Mouse (Mus musculus) ZHBTc4 (cell line): Measurements from ENCODE around the gene Vwce.

Experiments
- DNase-seq: peaks from one replicate; pipeline ENCODE4 v3.0.0-alpha.2; 2011; ENCODE audit warnings: low read depth, low spot score

The Vwce gene

DNA sequence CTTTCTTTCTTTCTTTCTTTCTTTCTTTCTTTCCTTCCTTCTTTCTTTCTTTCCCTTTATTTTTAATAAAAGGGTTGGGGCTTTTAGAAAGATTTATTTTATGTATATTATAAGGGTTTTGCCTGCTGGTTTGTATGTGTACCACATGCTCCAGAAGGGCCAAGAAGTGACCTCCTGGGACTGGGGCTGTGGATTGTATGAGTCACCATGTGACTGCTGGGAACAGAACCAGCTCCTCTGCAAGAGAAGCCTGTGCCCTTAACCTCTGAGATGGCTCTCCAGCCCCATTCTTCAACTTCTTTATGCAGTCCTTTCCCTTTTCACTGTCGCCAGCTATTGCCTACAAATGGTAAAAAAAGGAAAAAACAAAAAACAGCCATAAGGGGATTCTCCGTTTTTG lies 11.6 kb downstream of the Vwce start:
- DNase-seq, result no peak

DNA sequence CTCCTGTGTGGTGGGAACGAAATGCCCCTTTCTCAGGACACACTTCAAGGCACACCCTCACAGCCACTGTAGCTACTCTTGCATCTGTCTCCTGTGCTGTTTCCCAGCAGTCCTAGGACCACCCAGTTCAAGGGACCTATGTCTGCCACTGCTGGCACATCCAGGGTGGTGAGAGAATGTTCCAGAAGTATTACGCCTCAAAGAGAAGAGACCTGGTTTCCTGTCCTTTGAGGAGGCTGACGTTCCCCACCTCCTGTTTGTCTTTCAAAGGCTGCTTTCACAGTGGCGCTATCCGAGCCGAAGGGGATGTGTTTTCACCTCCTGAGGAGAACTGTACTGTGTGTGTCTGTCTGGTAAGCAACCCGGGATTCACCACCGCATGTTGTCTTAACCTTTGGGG lies 14.1 kb downstream of the Vwce start:
- DNase-seq, result no peak

DNA sequence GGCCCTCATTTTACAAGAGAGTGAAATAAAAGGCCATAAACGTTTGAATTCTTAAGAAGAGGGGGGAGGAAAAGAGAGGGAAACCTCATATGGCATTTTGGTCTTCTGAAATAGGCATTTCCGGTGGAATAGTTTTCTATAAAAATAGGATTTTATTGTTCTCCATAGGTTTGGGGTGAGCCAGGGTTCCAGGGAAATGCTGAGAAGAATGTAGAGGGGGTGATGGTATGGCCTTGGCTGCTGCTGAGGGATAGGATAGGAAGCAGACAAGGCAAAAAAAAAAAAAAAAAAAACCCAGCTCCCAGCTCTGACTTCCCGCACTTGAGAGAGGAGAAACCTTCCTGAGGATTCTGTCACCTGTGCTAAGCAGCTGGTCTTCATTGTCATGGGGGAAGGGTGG lies 22.0 kb downstream of the Vwce start:
- no peak for DNase-seq

DNA sequence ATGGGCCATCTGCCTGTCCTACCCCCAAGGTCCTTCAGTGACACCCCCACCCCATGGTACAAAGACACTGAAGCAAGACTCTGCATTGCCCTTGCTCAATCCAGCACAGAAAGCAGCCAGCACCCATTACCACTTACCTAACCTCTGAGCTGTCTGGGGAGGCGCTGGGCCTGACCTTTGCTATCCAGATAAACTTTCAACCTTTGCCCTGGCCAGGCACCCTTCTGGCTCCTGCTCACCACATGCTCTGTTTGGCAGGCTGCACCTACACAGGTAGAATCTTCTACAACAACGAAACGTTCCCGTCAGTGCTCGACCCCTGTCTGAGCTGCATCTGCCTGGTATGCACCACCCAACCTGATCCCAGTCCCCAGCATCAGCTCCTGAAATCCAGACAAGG lies 23.7 kb downstream of the Vwce start:
- DNase-seq, result no peak

DNA sequence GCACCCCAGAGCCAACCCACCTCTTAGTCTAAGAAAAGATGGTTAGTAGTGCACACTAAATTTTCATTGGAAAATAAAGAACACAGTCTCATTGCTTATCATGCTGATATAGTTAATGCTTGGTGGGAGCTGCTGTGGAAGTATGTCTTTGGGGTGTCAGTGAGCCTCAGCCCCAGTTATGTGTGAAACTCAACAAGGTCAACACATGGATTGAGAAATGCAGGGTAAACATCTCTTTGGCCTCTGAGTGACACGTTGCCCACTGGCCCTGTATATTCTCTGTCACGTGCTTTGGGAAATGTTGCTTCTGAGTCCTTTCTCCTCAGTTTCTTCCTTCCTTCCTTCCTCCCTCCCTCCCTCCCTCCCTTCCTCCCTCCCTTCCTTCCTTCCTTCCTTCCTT lies 24.4 kb downstream of the Vwce start:
- DNase-seq, result no peak

DNA sequence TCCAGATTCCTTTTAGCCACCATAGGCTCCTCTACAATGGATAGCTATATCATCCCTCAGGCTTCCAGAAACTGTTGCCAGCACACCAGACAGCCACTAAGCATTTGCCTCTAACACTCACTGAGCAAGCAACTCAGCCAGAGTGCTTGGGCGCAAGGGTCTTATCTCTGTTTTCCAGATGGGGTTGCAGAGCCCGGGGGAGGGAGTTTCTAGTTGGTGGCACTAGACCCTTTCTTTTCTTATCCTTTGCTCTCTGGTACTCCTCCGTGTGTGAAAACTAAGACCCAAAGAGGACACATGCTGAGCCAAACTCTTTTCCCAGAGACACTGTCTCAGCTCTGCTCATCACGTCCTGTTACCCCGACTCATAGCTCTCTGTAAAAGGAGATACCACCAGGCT lies 27.4 kb downstream of the Vwce start:
- DNase-seq, result no peak

DNA sequence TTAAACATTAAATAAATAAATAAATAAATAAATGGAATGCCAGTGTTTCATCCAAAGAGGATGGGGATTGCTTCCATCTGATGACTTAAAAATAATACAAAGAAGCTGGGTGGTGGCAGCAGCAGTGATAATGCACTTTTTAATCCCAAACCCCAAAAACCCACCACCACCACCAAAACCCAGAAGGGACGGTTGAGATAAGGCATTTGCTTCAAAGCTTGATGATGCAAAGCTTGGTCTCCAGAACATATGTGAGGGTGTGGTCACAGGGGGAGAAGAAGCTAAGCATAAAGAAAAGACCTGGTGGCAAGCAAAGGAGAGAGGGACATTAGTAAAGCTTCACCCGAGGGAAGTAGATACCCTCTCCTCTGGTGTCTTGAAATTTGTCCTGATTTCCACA lies 27.9 kb downstream of the Vwce start:
- DNase-seq, result no peak

DNA sequence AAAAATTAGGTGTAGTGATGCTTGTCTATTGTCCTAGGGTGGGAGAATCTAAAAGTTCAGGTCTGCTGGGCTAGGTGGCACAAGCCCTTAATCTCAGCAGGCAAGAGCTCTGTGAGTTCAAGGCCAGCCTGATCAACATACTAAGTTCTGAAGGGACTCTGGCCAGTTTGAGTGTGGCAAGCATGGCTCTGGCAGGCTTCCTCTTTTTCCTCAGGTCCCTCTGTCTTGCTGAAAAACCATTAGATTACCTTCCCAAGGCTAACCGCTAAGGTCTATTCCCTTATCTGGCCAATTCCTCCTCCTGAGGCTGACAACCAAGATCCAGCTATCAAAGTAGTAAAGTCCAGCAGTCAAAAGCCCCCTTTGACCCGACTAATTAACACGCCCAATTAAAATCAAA lies 28.7 kb downstream of the Vwce start:
- DNase-seq, result no peak

DNA sequence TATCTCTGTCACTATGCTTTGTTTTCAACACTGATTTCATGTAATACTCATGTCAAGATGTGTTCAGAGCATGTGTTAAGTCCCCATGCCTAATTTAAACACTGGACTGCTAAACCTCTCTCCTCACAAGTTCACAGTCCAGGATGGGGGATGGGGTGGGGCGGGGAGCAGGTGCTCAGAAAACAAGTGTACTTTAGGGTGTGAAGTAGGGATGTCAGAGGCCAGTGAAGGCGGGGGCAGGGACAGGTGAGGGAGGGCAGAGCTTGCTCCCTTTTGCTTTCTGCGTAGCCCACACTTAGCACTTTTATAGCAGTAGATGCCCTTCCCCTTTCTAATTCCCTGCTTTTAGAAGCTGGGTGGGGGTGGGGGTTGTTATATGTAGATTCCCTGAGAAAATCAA lies 31.1 kb downstream of the Vwce start:
- no peak for DNase-seq

DNA sequence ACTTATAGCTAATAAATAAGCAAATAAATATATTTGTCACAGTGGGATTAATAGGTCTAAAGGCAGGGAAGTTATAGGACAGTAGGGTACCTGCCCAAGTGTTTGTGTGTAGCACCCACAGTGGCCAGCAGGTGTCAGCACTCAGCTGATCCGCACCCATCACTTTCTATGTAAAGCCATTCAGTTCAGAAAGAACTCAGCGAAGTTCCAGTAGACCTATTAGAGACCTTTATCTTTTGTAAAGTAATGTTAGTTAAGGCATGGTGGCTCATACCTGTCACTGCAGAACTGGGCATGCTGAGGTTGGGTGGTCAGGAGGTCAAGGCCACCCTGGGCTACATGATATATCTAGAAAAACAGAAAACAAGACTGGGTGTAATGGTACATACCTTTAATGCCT lies 31.5 kb downstream of the Vwce start:
- DNase-seq, result peak; percentile 77

DNA sequence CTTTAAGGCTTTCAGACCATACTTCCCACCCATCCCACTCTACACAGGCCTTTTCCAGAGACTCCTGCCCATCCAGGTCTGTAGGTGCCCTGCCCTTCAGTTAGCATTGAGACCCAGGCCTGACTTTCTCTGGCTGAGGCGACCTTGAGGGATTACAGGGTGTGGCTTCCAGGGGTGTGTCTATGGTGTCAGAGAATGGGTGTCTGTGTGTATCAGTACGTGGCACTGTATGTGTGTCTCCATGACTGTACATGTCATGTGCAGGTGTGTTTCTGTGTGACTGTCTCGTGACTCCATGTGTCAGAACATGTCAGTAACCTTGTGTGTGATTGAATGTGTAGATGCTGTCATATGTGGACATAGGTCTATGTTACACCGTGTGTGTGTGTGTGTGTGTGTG lies 37.3 kb downstream of the Vwce start:
- peak; percentile 27 for DNase-seq

DNA sequence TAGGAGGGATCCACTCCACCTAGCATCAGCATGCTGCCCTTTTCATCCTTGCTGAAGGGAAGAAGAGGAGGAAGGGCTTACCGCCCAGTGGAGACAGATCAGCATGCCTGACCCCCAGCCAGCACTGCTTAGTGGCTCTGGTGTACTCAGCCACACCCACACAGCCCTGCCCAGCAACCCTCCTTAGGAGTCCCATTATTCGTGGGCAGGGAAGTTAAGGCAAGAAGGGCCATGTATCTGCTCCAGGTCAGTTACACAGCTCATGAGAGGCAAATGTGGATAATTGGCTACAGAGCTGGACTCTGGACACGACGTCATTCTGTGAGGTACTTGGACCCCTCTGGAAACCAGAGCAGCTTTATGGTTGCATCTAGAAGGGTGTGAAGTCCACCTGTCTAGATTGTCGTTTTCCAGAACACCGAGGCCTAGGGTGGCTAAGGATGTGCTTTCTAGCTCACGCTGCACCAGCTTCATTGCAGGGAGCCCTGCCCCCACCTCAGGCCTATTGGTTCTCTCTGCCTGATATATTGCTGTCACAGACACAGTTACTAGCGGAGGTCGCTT lies 37.9 kb downstream of the Vwce start:
- DNase-seq, result no peak

DNA sequence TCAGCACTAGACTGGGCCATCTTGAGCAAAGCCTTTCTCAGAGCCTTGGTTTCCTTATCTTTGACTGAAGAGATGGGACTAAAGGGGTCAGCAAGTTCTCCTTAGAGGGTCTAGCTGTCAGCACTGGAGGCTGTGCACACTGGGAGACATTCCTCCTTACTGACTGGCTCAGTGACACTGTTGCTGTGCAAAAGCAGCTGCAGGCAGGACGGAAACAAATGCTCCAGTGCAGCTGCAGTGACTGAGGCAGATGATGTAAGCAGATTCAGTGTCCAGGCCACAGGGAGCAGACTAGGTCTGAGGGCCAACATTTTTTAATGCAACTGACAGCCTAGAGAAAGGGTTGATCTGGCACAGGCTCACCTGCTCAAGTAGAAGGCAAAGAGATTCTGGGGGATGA lies 39.3 kb downstream of the Vwce start:
- DNase-seq, result no peak

DNA sequence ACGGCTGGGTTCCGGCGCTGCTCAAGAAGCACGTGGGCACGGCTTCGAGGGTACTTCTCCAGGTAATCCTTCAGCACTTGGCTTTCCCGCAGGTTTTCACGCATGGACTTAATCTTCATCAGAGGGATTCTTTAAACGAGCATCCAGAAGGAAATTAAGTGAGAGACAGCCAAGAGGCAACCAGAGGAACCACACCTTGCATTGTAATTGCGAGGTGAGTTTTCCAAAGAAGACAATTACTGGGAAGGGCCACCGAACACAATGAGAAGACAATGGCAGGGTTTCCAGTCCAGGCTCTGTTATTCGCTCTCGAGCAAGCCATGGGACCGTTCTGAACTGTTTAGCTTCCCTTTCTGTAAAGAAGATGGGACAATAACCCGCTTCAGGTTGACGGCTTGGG lies 42.6 kb downstream of the Vwce start:
- peak; percentile 86 for DNase-seq

DNA sequence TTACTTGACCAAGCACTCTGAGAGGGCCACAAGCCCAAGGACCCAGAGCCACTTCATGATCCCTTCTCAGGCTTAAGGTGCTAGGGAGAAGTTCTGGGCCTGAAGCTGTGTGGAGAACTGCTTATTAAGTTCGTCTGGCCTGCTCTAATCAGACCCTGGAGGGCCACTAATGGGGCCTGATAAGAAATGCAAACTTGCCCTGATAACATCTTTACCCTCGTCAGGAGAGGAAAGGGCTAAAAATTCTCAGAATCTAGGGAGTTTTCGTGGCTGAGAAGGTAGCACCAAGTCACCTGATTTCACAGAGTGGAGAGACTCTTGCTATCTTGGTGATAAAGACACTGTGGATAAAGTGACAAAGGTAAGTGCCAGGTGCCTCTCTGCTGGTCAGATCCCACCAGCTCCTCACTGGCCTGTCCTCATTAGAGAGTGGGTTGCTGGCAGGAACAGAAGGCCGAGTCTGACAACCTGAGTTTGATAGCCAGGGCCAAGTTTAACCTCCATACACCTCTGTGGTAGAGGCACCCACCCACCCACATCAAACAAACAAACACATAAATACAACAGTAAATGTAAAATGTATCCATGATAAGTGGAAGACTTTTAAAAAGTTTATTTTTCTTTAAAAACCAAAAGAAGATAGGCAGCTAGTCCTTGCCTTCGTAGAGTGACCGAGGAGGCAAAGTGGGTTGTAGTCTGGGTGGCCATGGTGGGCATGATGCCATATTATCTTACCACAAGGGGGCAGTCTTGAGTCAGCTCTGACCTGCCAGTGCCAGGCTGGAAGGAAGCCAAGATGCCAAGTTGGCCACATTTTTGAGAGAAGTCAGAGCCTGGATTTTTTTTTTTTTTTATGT lies 44.1 kb downstream of the Vwce start, which contains the start of gene Pga5:
Gene Pga5, minus strand, starts transcription at position 157 of the 857 bp plus-strand sequence.
- peak; percentile 52 for DNase-seq

DNA sequence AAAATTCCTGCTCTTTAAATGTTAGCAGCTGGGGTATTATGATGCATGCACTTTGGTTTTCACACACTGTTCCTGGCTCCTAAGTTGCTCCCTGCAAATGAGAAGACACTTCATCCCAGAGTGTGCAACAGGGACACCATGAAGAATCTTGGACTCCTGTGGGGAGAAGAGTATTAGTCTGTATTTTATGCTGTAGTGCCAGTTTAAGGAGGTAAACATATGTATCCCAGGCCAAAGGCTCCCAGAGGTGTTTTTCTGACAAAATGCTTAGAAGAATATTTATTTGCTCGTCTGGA lies 44.7 kb downstream of the Vwce start:
- DNase-seq, result no peak

DNA sequence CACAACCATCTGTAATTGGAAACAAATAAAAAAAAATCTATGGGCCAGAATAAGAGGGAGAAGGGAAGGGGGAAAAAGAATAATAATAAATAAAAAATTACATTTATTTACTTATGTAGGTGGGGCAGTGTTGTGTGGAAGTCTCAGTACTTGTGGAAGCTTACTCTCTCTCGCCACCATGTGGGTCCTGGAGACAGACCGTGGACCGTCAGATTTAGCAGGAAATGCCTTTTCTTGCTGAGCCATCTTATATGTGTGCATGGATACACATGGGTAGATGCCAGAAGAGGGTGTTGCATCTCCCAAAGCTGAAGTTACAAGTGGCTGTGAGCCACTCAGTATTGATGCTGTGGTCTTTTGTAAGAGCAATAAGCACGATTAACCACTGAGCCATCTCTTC lies 47.6 kb downstream of the Vwce start:
- DNase-seq, result no peak

DNA sequence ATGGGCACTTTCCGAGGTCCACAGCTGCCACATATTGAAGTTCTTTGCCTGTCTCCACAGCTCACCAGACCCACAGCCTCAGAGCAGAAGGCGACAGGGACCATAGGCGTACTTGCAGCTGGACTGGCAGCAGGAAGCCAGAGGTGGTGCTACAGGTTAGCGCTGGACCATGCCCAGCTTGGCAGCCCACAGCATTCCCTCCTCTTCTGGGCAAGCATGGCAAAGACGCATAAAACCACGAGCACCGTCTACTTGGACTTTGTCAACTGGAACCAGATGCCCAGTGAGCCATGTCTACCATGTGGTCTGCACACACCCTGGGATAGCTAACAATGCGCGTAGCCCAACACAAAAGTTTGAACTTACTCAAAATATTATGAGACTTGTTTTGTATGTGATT lies 51.1 kb downstream of the Vwce start:
- DNase-seq, result no peak

DNA sequence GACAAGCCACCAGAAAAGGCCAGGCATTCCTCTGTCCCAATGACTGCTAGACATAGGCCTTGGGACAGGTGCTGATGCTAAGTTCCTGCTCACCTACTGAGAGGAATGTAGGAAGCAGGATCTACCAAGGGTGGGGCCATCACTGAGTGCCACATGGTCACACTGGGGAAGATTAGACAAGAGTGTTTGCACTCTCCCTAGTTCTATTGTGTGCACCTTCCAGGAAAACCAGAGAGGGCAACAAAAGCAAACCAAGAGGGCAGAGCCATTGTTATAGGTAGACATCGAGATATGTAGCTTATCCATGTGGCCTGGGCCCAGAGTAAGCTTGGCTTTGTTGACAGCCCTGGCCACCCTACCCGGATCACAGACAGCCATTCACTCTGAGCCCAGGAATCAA lies 51.7 kb downstream of the Vwce start:
- DNase-seq, result no peak

DNA sequence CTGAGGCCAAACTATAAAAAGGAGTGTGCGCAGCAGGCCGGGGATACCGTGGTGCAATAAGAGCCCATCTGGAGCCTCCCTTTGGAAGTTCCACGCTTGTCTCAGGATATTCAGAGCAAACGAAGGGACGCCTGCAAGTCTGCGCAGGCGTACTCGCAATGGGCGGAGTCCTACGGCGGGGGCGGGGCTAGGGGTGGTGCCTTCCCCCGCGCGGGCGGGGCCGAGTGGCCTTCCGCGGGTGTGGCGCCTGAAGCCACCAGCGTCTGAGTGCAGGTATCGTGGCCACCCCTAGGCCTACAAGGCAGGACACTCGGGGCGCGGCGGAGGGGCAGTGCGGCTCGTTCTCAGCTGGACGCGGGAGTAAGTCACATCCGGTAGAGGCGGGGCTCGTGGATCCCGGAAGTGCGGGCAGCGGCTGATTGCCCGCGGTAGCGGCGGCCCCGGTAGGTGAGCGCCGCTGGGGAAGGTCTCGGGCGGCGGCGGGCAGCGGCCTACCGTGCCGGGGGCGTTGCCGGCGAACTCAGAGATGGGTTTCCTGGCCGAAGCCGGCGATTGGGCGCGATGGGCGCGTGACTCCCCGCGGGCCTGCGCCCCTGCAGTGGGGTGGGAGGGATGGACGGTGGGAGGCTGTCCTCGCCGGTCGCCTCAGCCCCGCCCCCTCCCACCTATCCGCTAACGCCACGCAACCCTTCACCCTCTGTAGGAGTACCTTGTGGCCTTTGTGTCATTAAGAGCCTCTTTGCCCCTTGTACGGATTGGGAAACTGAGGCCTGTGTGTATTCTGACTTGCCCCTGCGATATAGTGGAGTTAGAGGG lies 54.7 kb downstream of the Vwce start, which contains the start of gene Vps37c:
Gene Vps37c, plus strand, starts transcription at position 199 of the 816 bp plus-strand sequence.
- peak; percentile 95 for DNase-seq

DNA sequence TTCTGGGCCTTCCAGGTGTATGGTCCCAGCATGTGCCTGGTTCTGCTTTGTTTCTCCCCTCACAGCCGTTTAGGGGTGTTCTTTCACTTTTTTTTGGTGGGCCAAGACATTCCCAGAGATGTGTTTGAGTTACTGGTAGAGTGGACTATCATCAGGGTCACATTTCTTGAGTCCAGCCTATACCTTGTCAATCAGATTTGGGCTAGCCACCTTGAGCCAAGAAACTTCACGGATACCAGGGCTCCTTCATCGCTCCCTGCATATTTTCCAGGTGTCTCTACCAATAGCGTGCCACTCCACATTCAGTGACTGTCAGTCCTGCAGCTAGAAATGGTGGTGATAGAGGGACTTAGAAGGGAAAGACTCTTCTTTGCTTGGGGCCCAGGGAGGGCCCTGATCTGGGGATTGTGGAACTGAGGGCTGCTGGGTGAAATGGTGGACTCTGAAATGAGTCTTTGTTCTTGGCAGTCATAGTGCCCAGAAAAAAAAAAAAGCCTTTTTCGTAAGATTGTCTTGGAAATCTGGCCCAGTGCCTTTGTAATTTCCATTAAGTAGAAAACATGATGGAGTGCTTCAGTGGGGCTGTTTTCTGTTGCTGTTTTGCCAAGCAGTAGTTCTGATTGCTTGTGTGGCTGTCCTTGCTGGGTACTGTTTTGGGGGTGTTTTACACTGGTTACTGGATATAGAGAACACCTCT lies 55.6 kb downstream of the Vwce start:
- DNase-seq, result no peak

DNA sequence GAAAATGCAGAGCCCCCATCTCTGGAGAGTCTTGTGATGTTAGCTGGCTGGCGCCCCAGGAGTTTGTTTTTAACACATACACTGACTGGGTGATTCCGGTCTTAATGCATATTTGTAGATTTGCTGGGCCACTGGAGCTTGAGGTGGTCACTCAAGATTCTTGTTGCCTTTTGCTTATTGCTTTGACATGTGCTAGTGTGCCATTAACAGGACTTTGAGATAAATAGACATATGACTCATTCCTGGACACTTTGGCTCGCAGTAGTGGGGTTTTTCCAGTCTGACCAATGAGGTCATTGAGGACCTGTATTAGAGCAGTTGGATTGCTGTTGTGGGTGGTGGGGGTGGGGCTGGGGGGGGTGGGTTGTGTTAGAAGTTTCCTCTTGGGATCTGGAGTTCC lies 56.3 kb downstream of the Vwce start:
- DNase-seq, result no peak
